Mouse (Mus musculus): Measurements from ENCODE around the gene Gfral. TPM values are rescaled to one million over a fixed set of nuclear protein-coding genes. Genes with fewer than 3 reads are reported as not detected.
A peak's percentile ranks its signal among the peaks of the same experiment; 100 is the strongest.

Gfral gene
- polyA plus RNA-seq, 1 experiment from 2014 or later: not detected

DNA sequence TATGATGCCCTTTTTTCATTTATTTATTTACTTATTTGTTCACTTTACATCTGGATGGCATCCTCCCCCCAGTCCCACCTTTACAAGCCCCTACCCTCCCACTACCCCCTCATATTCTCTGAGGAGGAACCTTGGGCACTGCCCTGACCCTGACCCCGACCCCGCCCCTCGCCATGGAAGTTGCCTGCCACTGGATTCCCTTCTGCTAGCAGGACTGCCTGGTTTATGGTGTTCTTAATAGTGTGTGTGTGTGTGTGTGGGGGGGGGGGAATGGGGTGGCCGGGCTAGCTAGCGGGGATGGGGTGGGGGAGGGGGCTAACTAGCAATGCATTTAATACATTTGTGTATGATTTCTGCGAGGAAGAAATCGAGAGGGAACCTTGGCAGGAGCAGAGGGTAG lies 21.4 kb upstream of the Gfral start:
- no peaks in the 10 kb centered on the region for H3K4me1 ChIP-seq (ENCODE audit: control insufficient read depth, insufficient read depth, low read length)
- H3K9ac ChIP-seq (ENCODE audit: low read length): no peak overlapping the region
- no peaks in the 10 kb centered on the region for H3K36me3 ChIP-seq (ENCODE audit: control insufficient read depth, insufficient read depth, low read length)
- DNase-seq (ENCODE audit: low spot score) (no peak), ATAC-seq (no peak)
- H3K4me3 ChIP-seq (ENCODE audit: low read depth, low read length): no peak overlapping the region
- H3K27ac ChIP-seq (ENCODE audit: low read depth, low read length): no peak overlapping the region
- no peaks in the 10 kb centered on the region for H3K27me3 ChIP-seq (replicated peaks; ENCODE audit: control insufficient read depth, insufficient read depth, low read length)
- H3K9me3 ChIP-seq (replicated peaks; ENCODE audit: control insufficient read depth, low read length): no peaks in the 10 kb centered on the region
- no peak overlapping the region for H3K4me2 ChIP-seq (ENCODE audit: low read length)
- 70% methylated on average over 7 of the region's 7 CpGs for WGBS

DNA sequence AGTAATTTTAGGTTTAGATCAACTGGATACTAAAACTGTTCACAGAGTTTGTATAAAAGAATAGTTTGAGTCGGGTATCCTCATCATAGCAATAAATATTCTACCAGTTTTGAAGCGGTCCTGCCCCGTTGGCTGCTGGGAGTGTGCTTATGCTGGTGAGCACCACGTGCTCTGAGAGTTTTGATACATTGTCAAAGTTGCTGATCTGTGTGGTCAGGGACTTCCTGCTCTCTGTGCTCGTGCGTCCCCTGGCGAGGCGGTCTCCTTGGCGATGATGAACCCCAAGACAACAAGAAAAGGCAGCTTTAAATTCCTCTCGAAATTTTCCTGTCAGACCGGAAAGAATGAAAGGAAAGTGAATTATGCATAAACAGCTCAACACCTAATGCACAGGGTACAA lies 16.9 kb upstream of the Gfral start:
- H3K4me1 ChIP-seq (ENCODE audit: control insufficient read depth, insufficient read depth, low read length): no peaks in the 10 kb centered on the region
- no peak overlapping the region for H3K9ac ChIP-seq (ENCODE audit: low read length)
- H3K9me3 ChIP-seq (replicated peaks; ENCODE audit: control insufficient read depth, low read length): no peaks in the 10 kb centered on the region
- ATAC-seq: no peak
- H3K27me3 ChIP-seq (replicated peaks; ENCODE audit: control insufficient read depth, insufficient read depth, low read length): no peaks in the 10 kb centered on the region
- no peak overlapping the region for H3K4me3 ChIP-seq (ENCODE audit: low read depth, low read length)
- no peak for DNase-seq (ENCODE audit: low spot score)
- H3K4me2 ChIP-seq (ENCODE audit: low read length): no peak overlapping the region
- H3K36me3 ChIP-seq (ENCODE audit: control insufficient read depth, insufficient read depth, low read length): no peaks in the 10 kb centered on the region
- no peak overlapping the region for H3K27ac ChIP-seq (ENCODE audit: low read depth, low read length)
- WGBS: 56% methylated on average over 11 of the region's 11 CpGs

DNA sequence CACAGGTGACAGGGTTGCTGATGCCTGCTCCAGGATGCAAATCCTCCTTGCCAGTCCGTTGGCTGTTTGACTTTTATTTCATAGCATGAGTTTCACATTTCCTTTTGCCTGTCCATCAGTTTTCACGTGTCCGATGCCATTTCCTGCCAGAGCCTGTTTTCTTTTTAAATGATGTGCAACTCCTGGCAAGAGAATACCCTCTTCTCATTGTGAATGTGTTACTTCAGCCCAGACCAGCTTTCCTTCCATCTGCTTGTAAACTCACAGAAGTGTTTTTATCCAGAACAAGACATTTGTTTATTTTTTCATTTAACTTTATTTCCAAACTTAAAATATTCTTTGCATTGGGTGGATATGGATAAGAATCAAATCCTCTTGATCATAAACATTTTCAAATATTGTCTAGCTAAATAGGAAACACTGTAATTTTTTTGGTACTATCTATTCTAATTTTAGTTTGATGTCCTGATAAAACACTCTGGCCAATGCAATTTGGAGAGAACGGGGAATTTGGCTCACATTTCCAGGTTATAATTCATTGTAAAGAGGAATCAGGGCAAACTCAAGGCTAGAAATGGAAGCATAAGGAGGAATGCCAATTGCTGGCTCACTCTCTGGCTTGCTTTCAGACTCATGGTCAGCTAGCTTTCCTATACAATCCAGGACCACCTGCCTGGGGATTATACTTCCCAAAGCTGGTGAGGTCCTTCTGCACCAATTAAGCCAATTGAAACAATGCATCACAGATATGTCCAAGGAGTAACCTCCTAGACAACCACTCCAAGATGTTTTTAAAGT lies 3.9 kb upstream of the Gfral start:
- Histone ChIP-seq H3K27me3 (replicated peaks; ENCODE audit: control insufficient read depth, insufficient read depth, low read length) (no peaks in the 10 kb centered on the region), H3K27ac (ENCODE audit: low read depth, low read length) (no peak overlapping the region), H3K4me3 (ENCODE audit: low read depth, low read length) (no peak overlapping the region), H3K4me1 (ENCODE audit: control insufficient read depth, insufficient read depth, low read length) (no peaks in the 10 kb centered on the region), H3K9ac (ENCODE audit: low read length) (no peak overlapping the region), H3K36me3 (ENCODE audit: control insufficient read depth, insufficient read depth, low read length) (no peaks in the 10 kb centered on the region), H3K4me2 (ENCODE audit: low read length) (no peak overlapping the region), H3K9me3 (replicated peaks; ENCODE audit: control insufficient read depth, low read length) (no peaks in the 10 kb centered on the region)
- no peak for ATAC-seq
- 82% methylated on average over 4 of the region's 4 CpGs for WGBS
- no peak for DNase-seq (ENCODE audit: low spot score)

- ATAC-seq (no peak), DNase-seq (ENCODE audit: low spot score) (no peak)
- H3K4me1 ChIP-seq (ENCODE audit: control insufficient read depth, insufficient read depth, low read length): no peaks in the 10 kb centered on the region
- no peak overlapping the region for H3K27ac ChIP-seq (ENCODE audit: low read depth, low read length)
- WGBS: 76% methylated on average over 4 of the region's 4 CpGs
- no peak overlapping the region for H3K4me3 ChIP-seq (ENCODE audit: low read depth, low read length)
- H3K9me3 ChIP-seq (replicated peaks; ENCODE audit: control insufficient read depth, low read length): no peaks in the 10 kb centered on the region
- no peaks in the 10 kb centered on the region for H3K27me3 ChIP-seq (replicated peaks; ENCODE audit: control insufficient read depth, insufficient read depth, low read length)
- H3K4me2 ChIP-seq (ENCODE audit: low read length): no peak overlapping the region
- H3K36me3 ChIP-seq (ENCODE audit: control insufficient read depth, insufficient read depth, low read length): no peaks in the 10 kb centered on the region
- H3K9ac ChIP-seq (ENCODE audit: low read length): no peak overlapping the region
These were observed 1.2 kb upstream of the Gfral start for GRCm38 (mm10) chr9:76214678-76215077.

DNA sequence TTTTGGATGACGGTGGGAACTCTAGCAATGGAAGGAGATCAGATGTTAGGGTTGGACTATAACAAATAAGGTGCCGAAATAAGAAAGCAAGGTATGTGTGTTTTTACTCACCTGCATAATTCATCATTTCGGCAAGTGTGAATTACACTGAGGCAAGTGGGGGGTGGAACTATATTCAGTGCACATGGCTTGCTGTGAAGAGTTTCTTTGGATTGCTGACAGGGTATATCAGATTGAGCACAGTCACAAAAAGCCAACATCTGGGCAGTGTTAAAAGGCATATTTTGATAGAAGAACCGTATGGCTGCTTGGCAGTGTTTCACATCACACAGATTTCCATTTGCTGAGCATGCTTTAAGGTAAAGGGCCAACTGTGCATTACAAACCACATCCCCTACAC lies 16.5 kb downstream of the Gfral start:
- H3K4me1 ChIP-seq (ENCODE audit: control insufficient read depth, insufficient read depth, low read length): no peaks in the 10 kb centered on the region
- DNase-seq (ENCODE audit: low spot score) (peak; percentile 4), ATAC-seq (no peak)
- no peak overlapping the region for H3K4me3 ChIP-seq (ENCODE audit: low read depth, low read length)
- no peak overlapping the region for H3K4me2 ChIP-seq (ENCODE audit: low read length)
- no peaks in the 10 kb centered on the region for H3K9me3 ChIP-seq (replicated peaks; ENCODE audit: control insufficient read depth, low read length)
- WGBS: 80% methylated on average over 4 of the region's 4 CpGs
- H3K27ac ChIP-seq (ENCODE audit: low read depth, low read length): no peak overlapping the region
- H3K27me3 ChIP-seq (replicated peaks; ENCODE audit: control insufficient read depth, insufficient read depth, low read length): no peaks in the 10 kb centered on the region
- H3K36me3 ChIP-seq (ENCODE audit: control insufficient read depth, insufficient read depth, low read length): no peaks in the 10 kb centered on the region
- no peak overlapping the region for H3K9ac ChIP-seq (ENCODE audit: low read length)

GRCm38 (mm10) chr9:76179221-76179620 lies 34.2 kb downstream of the Gfral start:
- Histone ChIP-seq H3K4me1 (ENCODE audit: control insufficient read depth, insufficient read depth, low read length) (no peaks in the 10 kb centered on the region), H3K9ac (ENCODE audit: low read length) (no peak overlapping the region), H3K9me3 (replicated peaks; ENCODE audit: control insufficient read depth, low read length) (no peaks in the 10 kb centered on the region), H3K27me3 (replicated peaks; ENCODE audit: control insufficient read depth, insufficient read depth, low read length) (no peaks in the 10 kb centered on the region), H3K4me3 (ENCODE audit: low read depth, low read length) (no peak overlapping the region), H3K27ac (ENCODE audit: low read depth, low read length) (no peak overlapping the region), H3K36me3 (ENCODE audit: control insufficient read depth, insufficient read depth, low read length) (no peaks in the 10 kb centered on the region), H3K4me2 (ENCODE audit: low read length) (no peak overlapping the region)
- DNase-seq (ENCODE audit: low spot score) (no peak), ATAC-seq (no peak)

DNA sequence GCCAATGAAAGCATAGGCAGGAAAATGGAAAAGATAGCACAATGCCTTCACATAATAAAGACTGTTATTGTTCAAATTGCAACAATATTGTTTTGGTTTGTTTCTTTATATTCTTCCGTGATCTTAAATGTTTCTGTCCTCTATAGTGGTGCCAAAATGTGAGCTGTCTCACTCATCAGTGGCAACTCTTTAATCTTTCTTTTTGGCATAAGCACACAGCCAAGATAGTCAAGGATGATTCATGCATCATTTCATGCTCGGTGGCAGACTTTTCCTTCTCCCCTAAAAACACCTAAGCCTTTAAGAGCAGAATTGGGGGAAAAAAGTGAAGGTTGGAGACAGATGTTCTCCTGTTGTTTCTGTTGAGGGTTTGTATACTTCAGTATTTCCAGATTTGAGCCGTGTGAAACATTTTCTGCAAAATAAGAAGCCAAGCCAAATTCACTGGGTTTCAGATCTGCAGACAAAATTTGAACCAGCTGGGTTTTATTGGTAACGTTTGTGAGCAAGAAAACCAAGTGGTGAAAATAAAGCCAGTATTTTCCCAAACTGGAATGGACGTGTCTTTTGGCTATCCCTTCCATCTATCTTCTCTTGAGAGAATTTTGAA lies 40.7 kb downstream of the Gfral start:
- Histone ChIP-seq H3K4me3 (ENCODE audit: low read depth, low read length) (no peak overlapping the region), H3K4me1 (ENCODE audit: control insufficient read depth, insufficient read depth, low read length) (no peaks in the 10 kb centered on the region), H3K4me2 (ENCODE audit: low read length) (no peak overlapping the region), H3K9ac (ENCODE audit: low read length) (no peak overlapping the region), H3K36me3 (ENCODE audit: control insufficient read depth, insufficient read depth, low read length) (no peaks in the 10 kb centered on the region), H3K9me3 (replicated peaks; ENCODE audit: control insufficient read depth, low read length) (no peaks in the 10 kb centered on the region), H3K27me3 (replicated peaks; ENCODE audit: control insufficient read depth, insufficient read depth, low read length) (no peaks in the 10 kb centered on the region), H3K27ac (ENCODE audit: low read depth, low read length) (no peak overlapping the region)
- 78% methylated on average over 5 of the region's 5 CpGs for WGBS
- DNase-seq (ENCODE audit: low spot score) (no peak), ATAC-seq (no peak)

DNA sequence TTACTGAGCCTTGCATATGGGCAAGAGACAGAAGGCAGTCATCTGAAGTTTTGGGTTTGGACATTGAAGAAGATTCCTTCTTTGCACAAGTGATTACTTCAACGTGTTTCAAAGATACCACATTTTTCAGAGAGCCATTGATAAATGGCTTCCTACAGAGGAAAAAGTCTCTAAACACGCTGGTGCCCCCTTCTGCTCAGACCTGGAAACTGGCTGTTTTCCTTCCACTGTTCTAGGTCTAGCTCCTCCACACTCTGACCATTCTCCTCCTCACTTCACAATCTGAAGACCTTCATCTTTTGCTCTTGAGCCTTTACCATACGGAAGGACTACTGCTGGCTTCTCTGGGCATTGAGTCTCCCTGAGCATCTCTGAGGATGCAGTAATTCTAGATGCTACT lies 45.1 kb downstream of the Gfral start:
- Histone ChIP-seq H3K4me2 (ENCODE audit: low read length) (no peak overlapping the region), H3K4me1 (ENCODE audit: control insufficient read depth, insufficient read depth, low read length) (no peaks in the 10 kb centered on the region), H3K4me3 (ENCODE audit: low read depth, low read length) (no peak overlapping the region), H3K27ac (ENCODE audit: low read depth, low read length) (no peak overlapping the region), H3K9ac (ENCODE audit: low read length) (no peak overlapping the region), H3K9me3 (replicated peaks; ENCODE audit: control insufficient read depth, low read length) (no peaks in the 10 kb centered on the region), H3K36me3 (ENCODE audit: control insufficient read depth, insufficient read depth, low read length) (no peaks in the 10 kb centered on the region), H3K27me3 (replicated peaks; ENCODE audit: control insufficient read depth, insufficient read depth, low read length) (no peaks in the 10 kb centered on the region)
- DNase-seq (ENCODE audit: low spot score) (no peak), ATAC-seq (no peak)
- WGBS: 50% methylated on average over 3 of the region's 3 CpGs

DNA sequence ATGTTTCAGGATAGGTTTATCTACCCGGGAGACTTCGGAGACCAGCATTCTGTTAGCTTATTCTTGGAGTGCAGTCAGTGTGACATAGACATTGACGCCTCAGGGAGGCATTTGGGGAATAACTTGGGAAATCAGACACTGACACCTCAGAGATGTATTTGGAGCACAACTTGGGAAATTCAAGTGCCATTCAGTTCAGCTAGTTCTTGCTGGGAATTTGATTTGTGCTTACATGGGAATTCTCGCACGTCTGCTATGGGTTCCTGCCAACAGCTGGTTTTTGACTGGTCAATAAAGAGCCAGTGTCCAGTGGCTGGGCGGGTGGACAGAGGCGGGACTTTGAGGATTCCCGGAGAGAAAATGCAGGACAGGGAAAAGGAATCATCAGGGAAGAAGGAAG lies 51.0 kb downstream of the Gfral start:
- H3K36me3 ChIP-seq (ENCODE audit: control insufficient read depth, insufficient read depth, low read length): no peaks in the 10 kb centered on the region
- no peaks in the 10 kb centered on the region for H3K27me3 ChIP-seq (replicated peaks; ENCODE audit: control insufficient read depth, insufficient read depth, low read length)
- H3K4me3 ChIP-seq (ENCODE audit: low read depth, low read length): no peak overlapping the region
- no peak overlapping the region for H3K27ac ChIP-seq (ENCODE audit: low read depth, low read length)
- DNase-seq (ENCODE audit: low spot score): no peak
- 67% methylated on average over 8 of the region's 8 CpGs for WGBS
- no peak overlapping the region for H3K4me2 ChIP-seq (ENCODE audit: low read length)
- no peak for ATAC-seq
- H3K4me1 ChIP-seq (ENCODE audit: control insufficient read depth, insufficient read depth, low read length): no peaks in the 10 kb centered on the region
- H3K9ac ChIP-seq (ENCODE audit: low read length): no peak overlapping the region
- no peaks in the 10 kb centered on the region for H3K9me3 ChIP-seq (replicated peaks; ENCODE audit: control insufficient read depth, low read length)
